Mouse (Mus musculus): ENCODE data around the gene Klk1b4. TPM values are rescaled to one million over a fixed set of nuclear protein-coding genes. Genes with fewer than 3 reads are reported as not detected.
"Not testable (repeated sequence)": the region's sequence is repeated elsewhere in the genome, so short reads cannot be mapped to it uniquely, and the experiment has no call there.

Gene Klk1b4
- polyA plus RNA-seq, 1 experiment from 2014 or later: not detected

DNA sequence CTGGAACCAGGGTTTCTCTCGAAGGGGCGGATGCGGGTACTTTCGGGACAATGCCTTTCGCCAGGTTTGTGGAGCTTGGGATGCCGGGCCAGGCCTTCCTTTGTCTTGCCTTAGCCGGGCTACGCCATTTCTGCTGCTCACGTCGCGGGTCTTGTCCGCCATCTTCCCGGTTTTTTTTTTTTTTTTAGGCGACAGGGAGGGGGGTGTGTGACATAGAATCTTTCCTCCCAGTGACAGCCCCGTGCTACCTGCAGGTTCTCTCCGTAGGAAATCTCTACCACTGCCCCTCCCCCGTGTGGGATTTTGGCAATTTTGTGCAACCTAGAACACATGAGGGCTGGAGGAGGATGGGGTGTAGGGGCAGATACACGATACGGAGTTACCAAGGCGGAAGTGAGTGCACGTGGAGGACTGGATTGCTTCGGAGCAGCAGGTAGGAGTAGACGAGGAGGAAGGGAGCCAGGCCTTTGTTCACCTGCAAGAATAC is 39.8 kb downstream of the Klk1b4 start:
- Histone ChIP-seq H3K9ac (ENCODE audit: low read length) (peak overlapping the region; percentile 98), H3K4me3 (ENCODE audit: low read depth, low read length) (peak overlapping the region; percentile 92), H3K27me3 (replicated peaks; ENCODE audit: control insufficient read depth, insufficient read depth, low read length) (no peaks in the 10 kb centered on the region), H3K36me3 (ENCODE audit: control insufficient read depth, insufficient read depth, low read length) (peaks cover 38% of the 10 kb centered on the region), H3K27ac (ENCODE audit: low read depth) (peak overlapping the region; percentile 93), H3K4me1 (replicated peaks; ENCODE audit: control insufficient read depth, insufficient read depth, low read length) (peaks cover 18% of the 10 kb centered on the region), H3K4me2 (ENCODE audit: low read length) (peak overlapping the region; percentile 88), H3K9me3 (ENCODE audit: control insufficient read depth, low read length) (no peaks in the 10 kb centered on the region)
- WGBS: 0% methylated on average over 23 of the region's 23 CpGs
- peak; percentile 28 for ATAC-seq (replicated peaks; ENCODE audit: low FRiP score, low TSS enrichment, low read depth)
- DNase-seq (ENCODE audit: low spot score): peak; percentile 88

DNA sequence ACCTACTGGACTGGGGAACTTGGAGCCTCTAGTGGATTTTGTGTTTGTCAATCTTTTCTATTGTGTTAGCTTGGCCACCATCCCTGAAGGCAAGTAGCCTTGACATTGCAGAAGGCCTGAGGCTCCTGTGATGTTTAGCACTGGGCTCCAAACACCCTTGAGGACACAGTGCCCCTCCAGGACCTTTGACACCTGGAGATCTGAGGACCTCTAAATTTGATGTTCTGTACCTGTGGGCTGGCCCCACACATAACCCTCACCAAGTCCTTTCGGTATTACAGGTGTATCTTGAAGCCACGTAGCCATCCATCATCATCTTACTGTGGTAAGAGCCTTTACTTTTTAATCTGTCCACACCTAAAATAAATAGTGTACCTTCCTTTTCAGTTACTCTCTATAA is 40.7 kb downstream of the Klk1b4 start:
- Histone ChIP-seq H3K9ac (ENCODE audit: low read length) (peak overlapping the region; percentile 98), H3K4me1 (replicated peaks; ENCODE audit: control insufficient read depth, insufficient read depth, low read length) (peaks cover 18% of the 10 kb centered on the region), H3K36me3 (ENCODE audit: control insufficient read depth, insufficient read depth, low read length) (peaks cover 48% of the 10 kb centered on the region), H3K27me3 (replicated peaks; ENCODE audit: control insufficient read depth, insufficient read depth, low read length) (no peaks in the 10 kb centered on the region), H3K27ac (ENCODE audit: low read depth) (no peak overlapping the region), H3K4me2 (ENCODE audit: low read length) (peak overlapping the region; percentile 88), H3K9me3 (ENCODE audit: control insufficient read depth, low read length) (no peaks in the 10 kb centered on the region), H3K4me3 (ENCODE audit: low read depth, low read length) (peak overlapping the region; percentile 92)
- DNase-seq (ENCODE audit: low spot score): no peak
- no peak for ATAC-seq (replicated peaks; ENCODE audit: low FRiP score, low TSS enrichment, low read depth)
- 88% methylated on average over 2 of the region's 2 CpGs for WGBS

DNA sequence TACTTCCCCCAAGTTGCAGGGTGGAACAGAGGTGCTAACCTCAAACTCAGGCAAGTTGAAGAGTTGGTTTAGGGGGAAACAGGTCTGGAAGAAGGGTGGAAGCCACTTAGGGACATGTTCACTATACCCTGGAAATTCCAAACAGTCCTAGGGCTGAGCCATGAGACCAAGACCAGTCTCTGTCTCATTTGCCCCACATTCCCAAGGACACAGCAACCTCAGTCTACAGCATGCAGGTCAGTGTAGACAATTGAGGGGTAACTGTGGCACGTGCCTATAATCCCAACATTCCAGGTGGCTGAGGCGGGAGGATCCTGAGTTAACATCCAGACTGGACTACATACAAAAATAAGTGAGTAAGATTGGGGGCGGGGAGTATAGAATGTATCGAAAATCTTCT is 42.0 kb downstream of the Klk1b4 start:
- peaks cover 58% of the 10 kb centered on the region for H3K36me3 ChIP-seq (ENCODE audit: control insufficient read depth, insufficient read depth, low read length)
- ATAC-seq (replicated peaks; ENCODE audit: low FRiP score, low TSS enrichment, low read depth): no peak
- no peak overlapping the region for H3K9ac ChIP-seq (ENCODE audit: low read length)
- H3K4me2 ChIP-seq (ENCODE audit: low read length): no peak overlapping the region
- WGBS: 91% methylated on average over 4 of the region's 4 CpGs
- no peak for DNase-seq (ENCODE audit: low spot score)
- no peaks in the 10 kb centered on the region for H3K27me3 ChIP-seq (replicated peaks; ENCODE audit: control insufficient read depth, insufficient read depth, low read length)
- no peak overlapping the region for H3K4me3 ChIP-seq (ENCODE audit: low read depth, low read length)
- no peaks in the 10 kb centered on the region for H3K9me3 ChIP-seq (ENCODE audit: control insufficient read depth, low read length)
- peaks cover 18% of the 10 kb centered on the region for H3K4me1 ChIP-seq (replicated peaks; ENCODE audit: control insufficient read depth, insufficient read depth, low read length)
- no peak overlapping the region for H3K27ac ChIP-seq (ENCODE audit: low read depth)

- H3K4me2 ChIP-seq (ENCODE audit: low read length): not testable (repeated sequence)
- H3K36me3 ChIP-seq (ENCODE audit: control insufficient read depth, insufficient read depth, low read length): peaks cover 61% of the 10 kb centered on the region
- WGBS: 87% methylated on average over 17 of the region's 17 CpGs
Observed at GRCm38 (mm10) chr7:44250732-44251275, 43.6 kb downstream of the Klk1b4 start.

GRCm38 (mm10) chr7:44253023-44253616 is 45.9 kb downstream of the Klk1b4 start:
- Histone ChIP-seq H3K27me3 (replicated peaks; ENCODE audit: control insufficient read depth, insufficient read depth, low read length) (no peaks in the 10 kb centered on the region), H3K4me2 (ENCODE audit: low read length) (no peak overlapping the region), H3K9me3 (ENCODE audit: control insufficient read depth, low read length) (no peaks in the 10 kb centered on the region), H3K4me3 (ENCODE audit: low read depth, low read length) (no peak overlapping the region), H3K36me3 (ENCODE audit: control insufficient read depth, insufficient read depth, low read length) (peaks cover 58% of the 10 kb centered on the region), H3K27ac (ENCODE audit: low read depth) (no peak overlapping the region), H3K9ac (ENCODE audit: low read length) (no peak overlapping the region), H3K4me1 (replicated peaks; ENCODE audit: control insufficient read depth, insufficient read depth, low read length) (peaks cover 6% of the 10 kb centered on the region)
- ATAC-seq (replicated peaks; ENCODE audit: low FRiP score, low TSS enrichment, low read depth) (no peak), DNase-seq (ENCODE audit: low spot score) (no peak)
- 66% methylated on average over 15 of the region's 15 CpGs for WGBS

More at GRCm38 (mm10) chr7:44250732-44251275, 43.6 kb downstream of the Klk1b4 start:
- ATAC-seq (replicated peaks; ENCODE audit: low FRiP score, low TSS enrichment, low read depth); H3K27ac ChIP-seq (ENCODE audit: low read depth); DNase-seq (ENCODE audit: low spot score); H3K9me3 ChIP-seq (ENCODE audit: control insufficient read depth, low read length); H3K4me3 ChIP-seq (ENCODE audit: low read depth, low read length); H3K9ac ChIP-seq (ENCODE audit: low read length); H3K27me3 ChIP-seq (replicated peaks; ENCODE audit: control insufficient read depth, insufficient read depth, low read length): not testable (repeated sequence)
- peaks cover 13% of the 10 kb centered on the region for H3K4me1 ChIP-seq (replicated peaks; ENCODE audit: control insufficient read depth, insufficient read depth, low read length)

DNA sequence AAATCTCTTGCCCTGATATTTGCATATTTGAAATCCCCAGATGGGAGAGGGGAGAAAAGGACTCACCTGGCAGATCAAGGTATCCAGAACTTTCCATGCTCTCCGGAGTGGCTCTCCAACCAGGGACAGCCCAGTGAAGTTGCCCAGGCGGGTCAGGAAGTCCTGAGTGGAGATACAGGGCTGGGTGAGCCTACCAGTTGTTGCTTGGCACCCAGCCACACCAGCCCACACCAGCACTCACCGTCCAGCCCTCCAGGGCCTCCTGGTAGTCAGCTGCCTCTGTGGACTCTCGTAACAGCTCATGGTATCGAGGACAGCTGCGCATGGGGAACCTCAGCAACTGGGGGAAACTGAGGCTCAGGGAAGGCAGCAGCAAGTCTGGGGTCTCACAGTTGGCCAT is 47.7 kb downstream of the Klk1b4 start:
- DNase-seq (ENCODE audit: low spot score): no peak
- ATAC-seq (replicated peaks; ENCODE audit: low FRiP score, low TSS enrichment, low read depth): no peak
- no peak overlapping the region for H3K4me2 ChIP-seq (ENCODE audit: low read length)
- H3K9ac ChIP-seq (ENCODE audit: low read length): no peak overlapping the region
- H3K27ac ChIP-seq (ENCODE audit: low read depth): no peak overlapping the region
- no peaks in the 10 kb centered on the region for H3K9me3 ChIP-seq (ENCODE audit: control insufficient read depth, low read length)
- peaks cover 40% of the 10 kb centered on the region for H3K36me3 ChIP-seq (ENCODE audit: control insufficient read depth, insufficient read depth, low read length)
- no peaks in the 10 kb centered on the region for H3K4me1 ChIP-seq (replicated peaks; ENCODE audit: control insufficient read depth, insufficient read depth, low read length)
- H3K27me3 ChIP-seq (replicated peaks; ENCODE audit: control insufficient read depth, insufficient read depth, low read length): no peaks in the 10 kb centered on the region
- no peak overlapping the region for H3K4me3 ChIP-seq (ENCODE audit: low read depth, low read length)
- WGBS: 79% methylated on average over 6 of the region's 6 CpGs

DNA sequence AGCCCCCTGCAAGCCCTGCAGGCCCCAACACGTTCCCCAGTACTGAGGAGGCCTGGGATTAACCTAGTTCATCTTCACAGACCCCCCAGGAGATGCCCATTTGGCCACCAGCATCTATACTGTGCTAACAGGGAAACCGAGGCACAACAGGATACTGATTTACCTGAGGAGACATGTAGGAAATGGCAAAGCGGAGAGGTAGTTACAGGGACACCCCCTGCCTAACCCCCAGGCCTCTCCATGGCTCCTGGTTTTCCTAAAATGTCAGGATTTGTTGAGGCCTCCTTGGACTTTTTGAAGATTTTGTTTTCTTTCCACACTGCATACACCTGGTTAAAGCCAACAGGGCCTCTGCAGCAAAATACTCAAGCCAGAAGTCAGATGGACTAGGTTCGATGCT is 50.0 kb downstream of the Klk1b4 start, which contains the start of gene Acp4:
Gene Acp4, minus strand, starts transcription at position 101 of the 400 bp plus-strand sequence.
- no peak within 1 kb of the TSS for H3K4me2 ChIP-seq (ENCODE audit: low read length)
- H3K9ac ChIP-seq (ENCODE audit: low read length): no peak within 1 kb of the TSS
- H3K27me3 ChIP-seq (replicated peaks; ENCODE audit: control insufficient read depth, insufficient read depth, low read length): no peaks in the 10 kb centered on the region
- peaks cover 20% of the 10 kb centered on the region for H3K36me3 ChIP-seq (ENCODE audit: control insufficient read depth, insufficient read depth, low read length)
- WGBS: 77% methylated on average over 4 of the region's 4 CpGs
- no peak for DNase-seq (ENCODE audit: low spot score)
- H3K4me1 ChIP-seq (replicated peaks; ENCODE audit: control insufficient read depth, insufficient read depth, low read length): no peaks in the 10 kb centered on the region
- H3K4me3 ChIP-seq (ENCODE audit: low read depth, low read length): no peak within 1 kb of the TSS
- no peak within 1 kb of the TSS for H3K27ac ChIP-seq (ENCODE audit: low read depth)
- no peaks in the 10 kb centered on the region for H3K9me3 ChIP-seq (ENCODE audit: control insufficient read depth, low read length)
- ATAC-seq (replicated peaks; ENCODE audit: low FRiP score, low TSS enrichment, low read depth): no peak

GRCm38 (mm10) chr7:44260410-44260809 is 53.2 kb downstream of the Klk1b4 start:
- H3K9ac ChIP-seq (ENCODE audit: low read length): no peak overlapping the region
- peaks cover 8% of the 10 kb centered on the region; the same call in 1 of the 2 replicates for H3K27me3 ChIP-seq (replicated peaks; ENCODE audit: control insufficient read depth, insufficient read depth, low read length)
- H3K4me2 ChIP-seq (ENCODE audit: low read length): no peak overlapping the region
- DNase-seq (ENCODE audit: low spot score) (no peak), ATAC-seq (replicated peaks; ENCODE audit: low FRiP score, low TSS enrichment, low read depth) (no peak)
- H3K36me3 ChIP-seq (ENCODE audit: control insufficient read depth, insufficient read depth, low read length): no peaks in the 10 kb centered on the region; the same call in 1 of the 2 replicates
- no peaks in the 10 kb centered on the region for H3K9me3 ChIP-seq (ENCODE audit: control insufficient read depth, low read length)
- 81% methylated on average over 6 of the region's 6 CpGs for WGBS
- no peaks in the 10 kb centered on the region for H3K4me1 ChIP-seq (replicated peaks; ENCODE audit: control insufficient read depth, insufficient read depth, low read length)
- no peak overlapping the region for H3K4me3 ChIP-seq (ENCODE audit: low read depth, low read length)
- H3K27ac ChIP-seq (ENCODE audit: low read depth): no peak overlapping the region

DNA sequence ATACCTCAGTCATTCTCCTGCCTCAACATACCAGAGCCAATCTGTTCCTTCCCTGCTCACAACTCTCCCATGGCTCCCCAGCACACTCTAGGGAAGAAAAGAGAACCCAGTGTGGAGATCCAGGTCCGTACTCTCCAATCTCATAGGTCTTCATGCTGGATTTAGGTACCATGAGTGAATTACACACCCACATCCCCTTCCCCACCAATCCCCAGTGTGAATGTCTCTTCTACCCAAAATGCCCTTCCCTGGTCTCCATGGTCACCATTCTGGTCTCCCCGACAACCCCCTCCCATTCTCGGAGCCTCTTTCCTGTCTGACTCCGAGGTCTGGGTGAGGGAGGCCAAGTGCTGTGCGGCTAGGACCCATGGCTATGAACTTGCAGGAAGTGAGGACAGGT is 53.9 kb downstream of the Klk1b4 start, which contains the start of gene Gm15517:
Gene Gm15517, plus strand, starts transcription at position 301 of the 400 bp plus-strand sequence.
- Histone ChIP-seq H3K36me3 (ENCODE audit: control insufficient read depth, insufficient read depth, low read length) (no peaks in the 10 kb centered on the region; the same call in 1 of the 2 replicates), H3K9ac (ENCODE audit: low read length) (no peak within 1 kb of the TSS), H3K27me3 (replicated peaks; ENCODE audit: control insufficient read depth, insufficient read depth, low read length) (peaks cover 8% of the 10 kb centered on the region; the same call in 1 of the 2 replicates), H3K4me1 (replicated peaks; ENCODE audit: control insufficient read depth, insufficient read depth, low read length) (no peaks in the 10 kb centered on the region), H3K4me3 (ENCODE audit: low read depth, low read length) (no peak within 1 kb of the TSS), H3K9me3 (ENCODE audit: control insufficient read depth, low read length) (no peaks in the 10 kb centered on the region), H3K4me2 (ENCODE audit: low read length) (no peak within 1 kb of the TSS), H3K27ac (ENCODE audit: low read depth) (no peak within 1 kb of the TSS)
- DNase-seq (ENCODE audit: low spot score) (no peak), ATAC-seq (replicated peaks; ENCODE audit: low FRiP score, low TSS enrichment, low read depth) (no peak)
- WGBS: 48% methylated on average over 5 of the region's 5 CpGs

All from intestine, embryonic 14.5 days (tissue).